Mouse (Mus musculus) adrenal gland, postnatal 10 days (tissue): Measurements from ENCODE around the gene Cebpb. TPM values are rescaled to one million over a fixed set of nuclear protein-coding genes. Genes with fewer than 3 reads are reported as not detected.

Experiments
- DNase-seq: peaks from one replicate; pipeline ENCODE4 v3.0.0; 2021; ENCODE audit warnings: mixed read lengths
- total RNA-seq, 2 experiments: library from RNA; stranded (reverse); gene quantifications; 2 replicates each; pipeline ENCODE4 v1.2.3; 2021

Cebpb gene
- total RNA-seq, 2 experiments from 2014 or later: 269 to 439 TPM

- no peak for DNase-seq
These were observed 22.6 kb upstream of the Cebpb start for GRCm38 (mm10) chr2:167665972-167666713.

GRCm38 (mm10) chr2:167668426-167668825 is 20.3 kb upstream of the Cebpb start:
- DNase-seq: no peak

GRCm38 (mm10) chr2:167669398-167669797 is 19.3 kb upstream of the Cebpb start:
- DNase-seq: no peak

GRCm38 (mm10) chr2:167671101-167671633 is 17.5 kb upstream of the Cebpb start:
- DNase-seq: no peak

GRCm38 (mm10) chr2:167672212-167672685 is 16.5 kb upstream of the Cebpb start:
- no peak for DNase-seq

GRCm38 (mm10) chr2:167675120-167675909 is 13.4 kb upstream of the Cebpb start:
- DNase-seq: peak; percentile 59

GRCm38 (mm10) chr2:167678600-167678999 is 10.1 kb upstream of the Cebpb start:
- no peak for DNase-seq

GRCm38 (mm10) chr2:167679902-167680430 is 8.7 kb upstream of the Cebpb start:
- DNase-seq: peak; percentile 91

GRCm38 (mm10) chr2:167680657-167681056 is 8.1 kb upstream of the Cebpb start:
- DNase-seq: peak; percentile 80

GRCm38 (mm10) chr2:167683721-167684120 is 5.0 kb upstream of the Cebpb start:
- no peak for DNase-seq

- DNase-seq: peak; percentile 98
These were observed 3.6 kb upstream of the Cebpb start for GRCm38 (mm10) chr2:167685137-167685536.

- peak; percentile 60 for DNase-seq
These were observed 2.9 kb upstream of the Cebpb start for GRCm38 (mm10) chr2:167685865-167686264.

- peak; percentile 75 for DNase-seq
These were observed 2.1 kb upstream of the Cebpb start for GRCm38 (mm10) chr2:167686382-167687249.

- no peak for DNase-seq
These were observed 1.5 kb upstream of the Cebpb start for GRCm38 (mm10) chr2:167687250-167687586.

- peak; percentile 90 for DNase-seq
These were observed 1.0 kb upstream of the Cebpb start for GRCm38 (mm10) chr2:167687651-167688101.

- peak; percentile 75 for DNase-seq
These were observed 603 bp upstream of the Cebpb start for GRCm38 (mm10) chr2:167688126-167688497.

GRCm38 (mm10) chr2:167689501-167690218 is 945 bp downstream of the Cebpb start, which contains the start of gene Tmem189:
Gene Tmem189, minus strand, starts transcription at chr2:167689822.
- DNase-seq: peak; percentile 64

GRCm38 (mm10) chr2:167690219-167690961 is 1.7 kb downstream of the Cebpb start:
- peak; percentile 82 for DNase-seq

- DNase-seq: no peak
These were observed 2.2 kb downstream of the Cebpb start for GRCm38 (mm10) chr2:167690962-167691311.

GRCm38 (mm10) chr2:167691410-167691809 is 2.7 kb downstream of the Cebpb start:
- DNase-seq: no peak
